Mouse (Mus musculus) forebrain, postnatal 0 days (tissue): ENCODE measurements around the gene Unc119b. TPM values are rescaled to one million over a fixed set of nuclear protein-coding genes. Genes with fewer than 3 reads are reported as not detected.

ENCODE experiments used
- ATAC-seq: fragments of 200-750 bp; cut with Nextera tagmentation; 2 replicates; pipeline ENCODE4 v1.8.0; 2017; ENCODE audit warnings: mild to moderate bottlenecking, moderate library complexity
- DNase-seq: peaks from one replicate; pipeline ENCODE4 v3.0.0-alpha.2; 2015
- H3K27ac ChIP-seq: fragments of 300-500 bp; sonication (generic); 2 replicates; pipeline ENCODE4 v1.5.1; 2014; ENCODE audit warnings: low read depth, mild to moderate bottlenecking, antibody characterized with exemption, low read length, moderate library complexity, mixed read lengths
- H3K27me3 ChIP-seq: fragments of 300-500 bp; sonication (generic); 2 replicates; pipeline ENCODE4 v1.6.1; 2014; ENCODE audit warnings: mild to moderate bottlenecking, low read length, mixed read lengths; ENCODE audit not compliant: insufficient read depth
- H3K36me3 ChIP-seq: fragments of 300-500 bp; sonication (generic); 2 replicates; pipeline ENCODE4 v1.6.1; 2014; ENCODE audit warnings: mild to moderate bottlenecking, moderate library complexity; ENCODE audit not compliant: insufficient read depth
- H3K4me1 ChIP-seq: fragments of 300-500 bp; sonication (generic); 2 replicates; pipeline ENCODE4 v1.6.1; 2014; ENCODE audit warnings: antibody characterized with exemption; ENCODE audit not compliant: insufficient read depth
- H3K4me2 ChIP-seq: fragments of 300-500 bp; sonication (generic); 2 replicates; pipeline ENCODE4 v1.6.1; 2014; ENCODE audit warnings: low read depth, mild to moderate bottlenecking, moderate library complexity
- H3K4me3 ChIP-seq: fragments of 300-500 bp; sonication (generic); 2 replicates; pipeline ENCODE4 v1.5.1; 2014; ENCODE audit warnings: low read depth, low read length, mixed read lengths
- H3K9ac ChIP-seq: fragments of 300-500 bp; sonication (generic); 2 replicates; pipeline ENCODE4 v1.6.1; 2014; ENCODE audit warnings: mild to moderate bottlenecking
- H3K9me3 ChIP-seq: fragments of 300-500 bp; sonication (generic); 2 replicates; pipeline ENCODE4 v1.6.1; 2016; ENCODE audit warnings: low read length
- CTCF ChIP-seq: sonication (generic); IDR thresholded peaks from 2 replicates; pipeline ENCODE4 v1.5.1; 2016; ENCODE audit warnings: antibody characterized with exemption, control low read depth, low read depth
- WGBS: fragments of 180-500 bp; shearing (Covaris S2); extraction: QIAGEN DNeasy Blood & Tissue Kit; methylation state at CpG from one replicate; pipeline ENCODE4 v1.1.7; 2014; 5-methylcytosine and 5-hydroxymethylcytosine counted together
- polyA plus RNA-seq: library from polyadenylated mRNA; unstranded; fragments of >200 nt; fragmentation: Nextera tagmentation; extraction: Ambion mirVana; gene quantifications from 2 replicates; pipeline ENCODE4 v1.2.1, GENCODE M21; 2015
- total RNA-seq: library from RNA; depleted of rRNA; stranded (reverse); fragments of >200 nt; gene quantifications from 2 replicates; pipeline ENCODE4 v1.2.3, GENCODE M21; 2014; rRNA removed

Gene Unc119b
- total RNA-seq (24.7 and 27.2 TPM in 2 replicates), polyA plus RNA-seq (17.4 and 20.3 TPM in 2 replicates)

- Histone ChIP-seq H3K4me3 (peak within 1 kb of the TSS; percentile 90), H3K4me2 (peak within 1 kb of the TSS; percentile 91), H3K9me3 (no peaks in the 10 kb centered on the region), H3K9ac (peak within 1 kb of the TSS; percentile 80), H3K4me1 (peaks cover 13% of the 10 kb centered on the region; the same call in 1 of the 2 replicates), H3K36me3 (peaks cover 5% of the 10 kb centered on the region), H3K27ac (peak within 1 kb of the TSS; percentile 62), H3K27me3 (no peaks in the 10 kb centered on the region)
- ATAC-seq: peak; percentile 97
- under 1% methylated on average over 57 of the region's 81 CpGs for WGBS
- DNase-seq: peak; percentile 87
- TF ChIP-seq CTCF: no peak
Measured at GRCm38 (mm10) chr5:115134234-115135165, at the start of gene Unc119b. Gene Unc119b (minus strand): TSS chr5:115134975.

GRCm38 (mm10) chr5:115183482-115183881 is 48.7 kb upstream of the Unc119b start:
- Histone ChIP-seq H3K4me1 (0 out of 2 replicates have a peak, but pooled peaks cover 4% of the 10 kb centered on the region), H3K4me3 (no peak overlapping the region), H3K36me3 (no peaks in the 10 kb centered on the region), H3K9ac (no peak overlapping the region), H3K9me3 (no peaks in the 10 kb centered on the region), H3K4me2 (no peak overlapping the region), H3K27me3 (no peaks in the 10 kb centered on the region), H3K27ac (no peak overlapping the region)
- no peak for ATAC-seq
- DNase-seq: no peak
- no peak for TF ChIP-seq CTCF
- WGBS: 86% methylated on average over 10 of the region's 10 CpGs

- no peak overlapping the region for H3K27ac ChIP-seq
- no peaks in the 10 kb centered on the region for H3K9me3 ChIP-seq
- ATAC-seq (no peak), DNase-seq (no peak)
- H3K4me2 ChIP-seq: no peak overlapping the region
- no peak for TF ChIP-seq CTCF
- no peak overlapping the region for H3K4me3 ChIP-seq
- H3K4me1 ChIP-seq: 0 out of 2 replicates have a peak, but pooled peaks cover 4% of the 10 kb centered on the region
- no peak overlapping the region for H3K9ac ChIP-seq
- no peaks in the 10 kb centered on the region for H3K36me3 ChIP-seq
- H3K27me3 ChIP-seq: no peaks in the 10 kb centered on the region
- WGBS: 54% methylated on average over 8 of the region's 8 CpGs
Measured at GRCm38 (mm10) chr5:115182925-115183324, 48.1 kb upstream of the Unc119b start.

- Histone ChIP-seq H3K27me3 (no peaks in the 10 kb centered on the region), H3K27ac (no peak overlapping the region), H3K9ac (no peak overlapping the region), H3K4me2 (no peak overlapping the region), H3K36me3 (no peaks in the 10 kb centered on the region), H3K4me1 (0 out of 2 replicates have a peak, but pooled peaks cover 4% of the 10 kb centered on the region), H3K4me3 (no peak overlapping the region), H3K9me3 (no peaks in the 10 kb centered on the region)
- WGBS: 76% methylated on average over 13 of the region's 13 CpGs
- no peak for TF ChIP-seq CTCF
- ATAC-seq: no peak
- DNase-seq: no peak
Measured at GRCm38 (mm10) chr5:115181248-115181940, 46.6 kb upstream of the Unc119b start.

- 94% methylated on average over 11 of the region's 11 CpGs for WGBS
- Histone ChIP-seq H3K27ac (no peak overlapping the region), H3K4me1 (0 out of 2 replicates have a peak, but pooled peaks cover 4% of the 10 kb centered on the region), H3K27me3 (no peaks in the 10 kb centered on the region), H3K4me2 (no peak overlapping the region), H3K36me3 (no peaks in the 10 kb centered on the region), H3K9ac (no peak overlapping the region), H3K4me3 (no peak overlapping the region), H3K9me3 (no peaks in the 10 kb centered on the region)
- no peak for DNase-seq
- no peak for ATAC-seq
- TF ChIP-seq CTCF: no peak
Measured at GRCm38 (mm10) chr5:115179596-115179995, 44.8 kb upstream of the Unc119b start.

GRCm38 (mm10) chr5:115177866-115178265 is 43.1 kb upstream of the Unc119b start:
- Histone ChIP-seq H3K36me3 (no peaks in the 10 kb centered on the region), H3K27ac (no peak overlapping the region), H3K9me3 (no peaks in the 10 kb centered on the region), H3K4me3 (no peak overlapping the region), H3K4me2 (no peak overlapping the region), H3K9ac (no peak overlapping the region), H3K4me1 (no peaks in the 10 kb centered on the region), H3K27me3 (no peaks in the 10 kb centered on the region)
- 81% methylated on average over 6 of the region's 6 CpGs for WGBS
- ATAC-seq (no peak), DNase-seq (no peak)
- no peak for TF ChIP-seq CTCF

- WGBS: 100% methylated on average over 1 of the region's 1 CpGs
- no peak overlapping the region for H3K27ac ChIP-seq
- no peak overlapping the region for H3K9ac ChIP-seq
- 0 out of 2 replicates have a peak, but pooled peaks have one; percentile 19 for TF ChIP-seq CTCF
- no peaks in the 10 kb centered on the region for H3K27me3 ChIP-seq
- no peaks in the 10 kb centered on the region for H3K9me3 ChIP-seq
- no peaks in the 10 kb centered on the region for H3K36me3 ChIP-seq
- H3K4me3 ChIP-seq: no peak overlapping the region
- H3K4me2 ChIP-seq: no peak overlapping the region
- no peak for ATAC-seq
- no peak for DNase-seq
- no peaks in the 10 kb centered on the region for H3K4me1 ChIP-seq
Measured at GRCm38 (mm10) chr5:115174554-115174953, 39.8 kb upstream of the Unc119b start.
